Mouse (Mus musculus): ENCODE results near the gene Pdia3. TPM values are rescaled to one million over a fixed set of nuclear protein-coding genes. Genes with fewer than 3 reads are reported as not detected.
A peak's percentile ranks its signal among the peaks of the same experiment; 100 is the strongest.

Gene Pdia3
- polyA plus RNA-seq, 1 experiment from 2014 or later, result 371 TPM

GRCm38 (mm10) chr2:121396624-121397023, 17.0 kb upstream of the Pdia3 start:
- peak; percentile 86 for TF ChIP-seq CTCF (IDR thresholded peaks at IDR 0.05)
- TF ChIP-seq EP300 (IDR thresholded peaks at IDR 0.05), result no peak
- H3K4me3 ChIP-seq (ENCODE audit: low read depth, low read length), result no peak overlapping the region
- WGBS, result 13% methylated on average over 8 of the region's 8 CpGs

GRCm38 (mm10) chr2:121403296-121403695, 10.3 kb upstream of the Pdia3 start:
- Histone ChIP-seq H3K4me1 (ENCODE audit: insufficient read depth, low read depth, low read length) (no peaks in the 10 kb centered on the region), H3K27ac (ENCODE audit: low read length) (no peak overlapping the region), H3K4me2 (replicated peaks; ENCODE audit: low read depth, low read length) (no peak overlapping the region), H3K4me3 (ENCODE audit: low read depth, low read length) (no peak overlapping the region), H3K9ac (replicated peaks; ENCODE audit: low read depth) (no peak overlapping the region), H3K27me3 (replicated peaks; ENCODE audit: insufficient read depth, low read length) (no peaks in the 10 kb centered on the region), H3K9me3 (ENCODE audit: low read length) (no peaks in the 10 kb centered on the region), H3K36me3 (ENCODE audit: insufficient read depth, low read length) (no peaks in the 10 kb centered on the region)
- DNase-seq (ENCODE audit: low spot score), result peak; percentile 16
- no peak; the same call in 1 of the 2 replicates for ATAC-seq
- TF ChIP-seq EP300 (IDR thresholded peaks at IDR 0.05) (no peak), CTCF (IDR thresholded peaks at IDR 0.05) (no peak)

More at GRCm38 (mm10) chr2:121396624-121397023, 17.0 kb upstream of the Pdia3 start:
- no peak overlapping the region for H3K27ac ChIP-seq (ENCODE audit: low read length)
- no peaks in the 10 kb centered on the region for H3K36me3 ChIP-seq (ENCODE audit: insufficient read depth, low read length)
- H3K4me2 ChIP-seq (replicated peaks; ENCODE audit: low read depth, low read length), result no peak overlapping the region
- no peaks in the 10 kb centered on the region for H3K27me3 ChIP-seq (replicated peaks; ENCODE audit: insufficient read depth, low read length)
- DNase-seq (ENCODE audit: low spot score) (peak; percentile 86), ATAC-seq (no peak)
- no peak overlapping the region for H3K9ac ChIP-seq (replicated peaks; ENCODE audit: low read depth)
- no peaks in the 10 kb centered on the region for H3K4me1 ChIP-seq (ENCODE audit: insufficient read depth, low read depth, low read length)
- no peaks in the 10 kb centered on the region for H3K9me3 ChIP-seq (ENCODE audit: low read length)

- Histone ChIP-seq H3K9ac (replicated peaks; ENCODE audit: low read depth) (no peak overlapping the region), H3K4me2 (replicated peaks; ENCODE audit: low read depth, low read length) (no peak overlapping the region), H3K27ac (ENCODE audit: low read length) (no peak overlapping the region), H3K9me3 (ENCODE audit: low read length) (no peaks in the 10 kb centered on the region), H3K4me1 (ENCODE audit: insufficient read depth, low read depth, low read length) (no peaks in the 10 kb centered on the region), H3K36me3 (ENCODE audit: insufficient read depth, low read length) (no peaks in the 10 kb centered on the region), H3K4me3 (ENCODE audit: low read depth, low read length) (no peak overlapping the region), H3K27me3 (replicated peaks; ENCODE audit: insufficient read depth, low read length) (no peaks in the 10 kb centered on the region)
- DNase-seq (ENCODE audit: low spot score) (peak; percentile 43), ATAC-seq (peak; percentile 28; the same call in 1 of the 2 replicates)
- TF ChIP-seq EP300 (IDR thresholded peaks at IDR 0.05), result no peak
- peak; percentile 62 for TF ChIP-seq CTCF (IDR thresholded peaks at IDR 0.05)
- WGBS, result 26% methylated on average over 4 of the region's 4 CpGs
Observed at GRCm38 (mm10) chr2:121408160-121408559, 5.4 kb upstream of the Pdia3 start.

GRCm38 (mm10) chr2:121412843-121413386, 660 bp upstream of the Pdia3 start:
- peak overlapping the region; percentile 99 for H3K9ac ChIP-seq (replicated peaks; ENCODE audit: low read depth)
- 4% methylated on average over 4 of the region's 4 CpGs for WGBS
- no peak for DNase-seq (ENCODE audit: low spot score)
- peaks cover 12% of the 10 kb centered on the region; the same call in 1 of the 2 replicates for H3K4me1 ChIP-seq (ENCODE audit: insufficient read depth, low read depth, low read length)
- TF ChIP-seq CTCF (IDR thresholded peaks at IDR 0.05), result no peak
- TF ChIP-seq EP300 (IDR thresholded peaks at IDR 0.05), result no peak
- H3K27me3 ChIP-seq (replicated peaks; ENCODE audit: insufficient read depth, low read length), result no peaks in the 10 kb centered on the region
- H3K4me3 ChIP-seq (ENCODE audit: low read depth, low read length), result peak overlapping the region; percentile 93
- H3K36me3 ChIP-seq (ENCODE audit: insufficient read depth, low read length), result no peaks in the 10 kb centered on the region
- H3K27ac ChIP-seq (ENCODE audit: low read length), result peak overlapping the region; percentile 97
- H3K9me3 ChIP-seq (ENCODE audit: low read length), result no peaks in the 10 kb centered on the region
- ATAC-seq, result 0 out of 2 replicates have a peak, but pooled peaks have one; percentile 1
- peak overlapping the region; percentile 71 for H3K4me2 ChIP-seq (replicated peaks; ENCODE audit: low read depth, low read length)

- peak overlapping the region; percentile 93 for H3K4me3 ChIP-seq (ENCODE audit: low read depth, low read length)
- H3K9me3 ChIP-seq (ENCODE audit: low read length), result no peaks in the 10 kb centered on the region
- no peak for TF ChIP-seq CTCF (IDR thresholded peaks at IDR 0.05)
- TF ChIP-seq EP300 (IDR thresholded peaks at IDR 0.05), result no peak
- H3K36me3 ChIP-seq (ENCODE audit: insufficient read depth, low read length), result no peaks in the 10 kb centered on the region
- H3K4me2 ChIP-seq (replicated peaks; ENCODE audit: low read depth, low read length), result peak overlapping the region; percentile 71
- no peaks in the 10 kb centered on the region for H3K27me3 ChIP-seq (replicated peaks; ENCODE audit: insufficient read depth, low read length)
- WGBS, result 2% methylated on average over 31 of the region's 32 CpGs
- ATAC-seq, result peak; percentile 32
- H3K4me1 ChIP-seq (ENCODE audit: insufficient read depth, low read depth, low read length), result peaks cover 12% of the 10 kb centered on the region; the same call in 1 of the 2 replicates
- H3K9ac ChIP-seq (replicated peaks; ENCODE audit: low read depth), result peak overlapping the region; percentile 99
- H3K27ac ChIP-seq (ENCODE audit: low read length), result peak overlapping the region; percentile 97
- peak; percentile 66 for DNase-seq (ENCODE audit: low spot score)
Observed at GRCm38 (mm10) chr2:121414139-121414685, 637 bp downstream of the Pdia3 start.

- H3K4me3 ChIP-seq (ENCODE audit: low read depth, low read length), result peak overlapping the region; percentile 93; the same call in 1 of the 2 replicates
- no peak for TF ChIP-seq EP300 (IDR thresholded peaks at IDR 0.05)
- no peak for TF ChIP-seq CTCF (IDR thresholded peaks at IDR 0.05)
- H3K27me3 ChIP-seq (replicated peaks; ENCODE audit: insufficient read depth, low read length), result no peaks in the 10 kb centered on the region
- peaks cover 16% of the 10 kb centered on the region; the same call in 1 of the 2 replicates for H3K4me1 ChIP-seq (ENCODE audit: insufficient read depth, low read depth, low read length)
- no peaks in the 10 kb centered on the region for H3K9me3 ChIP-seq (ENCODE audit: low read length)
- DNase-seq (ENCODE audit: low spot score), result no peak
- ATAC-seq, result no peak
- H3K9ac ChIP-seq (replicated peaks; ENCODE audit: low read depth), result no peak overlapping the region
- H3K27ac ChIP-seq (ENCODE audit: low read length), result no peak overlapping the region
- no peaks in the 10 kb centered on the region for H3K36me3 ChIP-seq (ENCODE audit: insufficient read depth, low read length)
- 27% methylated on average over 3 of the region's 3 CpGs for WGBS
- H3K4me2 ChIP-seq (replicated peaks; ENCODE audit: low read depth, low read length), result peak overlapping the region; percentile 71
Observed at GRCm38 (mm10) chr2:121415103-121415502, 1.5 kb downstream of the Pdia3 start.
